Mouse (Mus musculus): ENCODE measurements at regions not wholly inside any gene's neighbourhood (a gene's known extent, or its start where the extent isn't known, plus 50 kb on each side); places are given as distances from the start of the nearest gene placed in this dataset.
"Not testable (repeated sequence)": the region's sequence is repeated elsewhere in the genome, so short reads cannot be mapped to it uniquely, and the experiment has no call there.

GRCm38 (mm10) chr1:35899536-35899935 lies 168.7 kb upstream of the Hs6st1 start:
- no peak for TF ChIP-seq CTCF (IDR thresholded peaks at IDR 0.05)
- no peak for TF ChIP-seq EP300 (IDR thresholded peaks at IDR 0.05)
- H3K27me3 ChIP-seq (replicated peaks; ENCODE audit: insufficient read depth, low read length), result no peaks in the 10 kb centered on the region
- H3K4me1 ChIP-seq (ENCODE audit: insufficient read depth, low read depth, low read length), result no peaks in the 10 kb centered on the region
- 38% methylated on average over 1 of the region's 1 CpGs for WGBS
- peaks cover 4% of the 10 kb centered on the region; the same call in 1 of the 2 replicates for H3K9me3 ChIP-seq (ENCODE audit: low read length)
- no peaks in the 10 kb centered on the region for H3K36me3 ChIP-seq (ENCODE audit: insufficient read depth, low read length)
- H3K27ac ChIP-seq (ENCODE audit: low read length), result no peak overlapping the region
- no peak for ATAC-seq
- no peak overlapping the region for H3K4me2 ChIP-seq (replicated peaks; ENCODE audit: low read depth, low read length)
- H3K4me3 ChIP-seq (ENCODE audit: low read depth, low read length), result no peak overlapping the region
- no peak overlapping the region for H3K9ac ChIP-seq (replicated peaks; ENCODE audit: low read depth)
- DNase-seq (ENCODE audit: low spot score), result no peak

GRCm38 (mm10) chr1:35904001-35904547 lies 164.1 kb upstream of the Hs6st1 start:
- Histone ChIP-seq H3K4me2 (replicated peaks; ENCODE audit: low read depth, low read length) (no peak overlapping the region), H3K4me1 (ENCODE audit: insufficient read depth, low read depth, low read length) (no peaks in the 10 kb centered on the region), H3K27me3 (replicated peaks; ENCODE audit: insufficient read depth, low read length) (no peaks in the 10 kb centered on the region), H3K36me3 (ENCODE audit: insufficient read depth, low read length) (no peaks in the 10 kb centered on the region), H3K4me3 (ENCODE audit: low read depth, low read length) (no peak overlapping the region), H3K9me3 (ENCODE audit: low read length) (no peaks in the 10 kb centered on the region), H3K27ac (ENCODE audit: low read length) (no peak overlapping the region), H3K9ac (replicated peaks; ENCODE audit: low read depth) (no peak overlapping the region)
- no peak for ATAC-seq
- no peak for DNase-seq (ENCODE audit: low spot score)
- no peak for TF ChIP-seq EP300 (IDR thresholded peaks at IDR 0.05)
- no peak for TF ChIP-seq CTCF (IDR thresholded peaks at IDR 0.05)
- WGBS, result 90% methylated on average over 9 of the region's 9 CpGs

GRCm38 (mm10) chr1:35913551-35913950 lies 154.6 kb upstream of the Hs6st1 start:
- no peak for ATAC-seq
- Histone ChIP-seq H3K9ac (replicated peaks; ENCODE audit: low read depth) (no peak overlapping the region), H3K9me3 (ENCODE audit: low read length) (no peaks in the 10 kb centered on the region), H3K4me2 (replicated peaks; ENCODE audit: low read depth, low read length) (no peak overlapping the region), H3K4me3 (ENCODE audit: low read depth, low read length) (no peak overlapping the region), H3K4me1 (ENCODE audit: insufficient read depth, low read depth, low read length) (no peaks in the 10 kb centered on the region), H3K27ac (ENCODE audit: low read length) (no peak overlapping the region), H3K27me3 (replicated peaks; ENCODE audit: insufficient read depth, low read length) (no peaks in the 10 kb centered on the region), H3K36me3 (ENCODE audit: insufficient read depth, low read length) (no peaks in the 10 kb centered on the region)
- TF ChIP-seq EP300 (IDR thresholded peaks at IDR 0.05) (no peak), CTCF (IDR thresholded peaks at IDR 0.05) (no peak)
- WGBS, result 76% methylated on average over 4 of the region's 4 CpGs
- DNase-seq (ENCODE audit: low spot score), result no peak

- ATAC-seq; H3K27me3 ChIP-seq (replicated peaks; ENCODE audit: insufficient read depth, low read length); H3K9ac ChIP-seq (replicated peaks; ENCODE audit: low read depth); DNase-seq (ENCODE audit: low spot score); H3K4me3 ChIP-seq (ENCODE audit: low read depth, low read length); H3K4me1 ChIP-seq (ENCODE audit: insufficient read depth, low read depth, low read length); H3K9me3 ChIP-seq (ENCODE audit: low read length); H3K36me3 ChIP-seq (ENCODE audit: insufficient read depth, low read length); H3K27ac ChIP-seq (ENCODE audit: low read length); H3K4me2 ChIP-seq (replicated peaks; ENCODE audit: low read depth, low read length): not testable (repeated sequence)
- WGBS, result 89% methylated on average over 8 of the region's 8 CpGs
Measured at GRCm38 (mm10) chr1:35914175-35914574, 154.0 kb upstream of the Hs6st1 start.

GRCm38 (mm10) chr1:35915526-35915925 lies 152.7 kb upstream of the Hs6st1 start:
- Histone ChIP-seq H3K9ac (replicated peaks; ENCODE audit: low read depth) (no peak overlapping the region), H3K4me3 (ENCODE audit: low read depth, low read length) (no peak overlapping the region), H3K27me3 (replicated peaks; ENCODE audit: insufficient read depth, low read length) (no peaks in the 10 kb centered on the region), H3K27ac (ENCODE audit: low read length) (no peak overlapping the region), H3K9me3 (ENCODE audit: low read length) (no peaks in the 10 kb centered on the region), H3K4me2 (replicated peaks; ENCODE audit: low read depth, low read length) (no peak overlapping the region), H3K4me1 (ENCODE audit: insufficient read depth, low read depth, low read length) (no peaks in the 10 kb centered on the region), H3K36me3 (ENCODE audit: insufficient read depth, low read length) (no peaks in the 10 kb centered on the region)
- ATAC-seq, result no peak
- no peak for DNase-seq (ENCODE audit: low spot score)
- 71% methylated on average over 6 of the region's 6 CpGs for WGBS
- TF ChIP-seq EP300 (IDR thresholded peaks at IDR 0.05), result no peak

- WGBS, result 64% methylated on average over 12 of the region's 12 CpGs
- Histone ChIP-seq H3K4me3 (ENCODE audit: low read depth, low read length) (no peak overlapping the region), H3K4me2 (replicated peaks; ENCODE audit: low read depth, low read length) (no peak overlapping the region), H3K9me3 (ENCODE audit: low read length) (no peaks in the 10 kb centered on the region), H3K27ac (ENCODE audit: low read length) (no peak overlapping the region), H3K36me3 (ENCODE audit: insufficient read depth, low read length) (no peaks in the 10 kb centered on the region), H3K9ac (replicated peaks; ENCODE audit: low read depth) (no peak overlapping the region), H3K4me1 (ENCODE audit: insufficient read depth, low read depth, low read length) (no peaks in the 10 kb centered on the region), H3K27me3 (replicated peaks; ENCODE audit: insufficient read depth, low read length) (no peaks in the 10 kb centered on the region)
- no peak for ATAC-seq
- no peak for DNase-seq (ENCODE audit: low spot score)
- no peak for TF ChIP-seq CTCF (IDR thresholded peaks at IDR 0.05)
Measured at GRCm38 (mm10) chr1:35919840-35920734, 148.1 kb upstream of the Hs6st1 start.
